Mouse (Mus musculus): ENCODE measurements around the gene Vdr. TPM values are rescaled to one million over a fixed set of nuclear protein-coding genes. Genes with fewer than 3 reads are reported as not detected.
A peak's percentile ranks its signal among the peaks of the same experiment; 100 is the strongest.

Gene Vdr
- total and polyA plus RNA-seq, 3 experiments = 1.1 to 2.3 (median 2.0) TPM

GRCm38 (mm10) chr15:97831987-97832640 lies 78.3 kb downstream of the Vdr start:
- Histone ChIP-seq H3K79me2 (replicated peaks; ENCODE audit: control insufficient read depth, insufficient read depth, low read length) (0 out of 2 replicates have a peak, but pooled peaks cover 3% of the 10 kb centered on the region), H3K4me1 (ENCODE audit: control insufficient read depth, insufficient read depth, low read length) (peaks cover 18% of the 10 kb centered on the region), H3K36me3 (ENCODE audit: control insufficient read depth, insufficient read depth, low read length) (no peaks in the 10 kb centered on the region; the same call in 1 of the 2 replicates), H3K4me3 (peak overlapping the region; percentile 75; the same call in 1 of the 2 replicates), H3K27ac (peak overlapping the region; percentile 88), H3K27me3 (ENCODE audit: control insufficient read depth, insufficient read depth, low read length) (no peaks in the 10 kb centered on the region), H3K9ac (ENCODE audit: low read depth, low read length) (peak overlapping the region; percentile 79)
- WGBS = 11% methylated on average over 10 of the region's 10 CpGs
- TF ChIP-seq CTCF (IDR thresholded peaks at IDR 0.05) = no peak
- no peak for TF ChIP-seq EP300 (IDR thresholded peaks at IDR 0.05; ENCODE audit: insufficient read depth, low read depth, low read length)
- no peak for TF ChIP-seq POLR2A (IDR thresholded peaks at IDR 0.05; ENCODE audit: insufficient read depth, low read depth, low read length)
- intact Hi-C loops (cut with DNase I) = loop anchor here (1.0 kb wide), 1 partner anchor 11 kb away; no protein-coding TSS in a partner anchor
- DNase-seq = peak; percentile 58 to 60

- TF ChIP-seq CTCF (IDR thresholded peaks at IDR 0.05) = peak; percentile 48
- peak; percentile 39; the same call in 1 of the 2 replicates for TF ChIP-seq EP300 (IDR thresholded peaks at IDR 0.05; ENCODE audit: insufficient read depth, low read depth, low read length)
- TF ChIP-seq POLR2A (IDR thresholded peaks at IDR 0.05; ENCODE audit: insufficient read depth, low read depth, low read length) = peak; percentile 59; the same call in 1 of the 2 replicates
- Histone ChIP-seq H3K27me3 (ENCODE audit: control insufficient read depth, insufficient read depth, low read length) (no peaks in the 10 kb centered on the region), H3K79me2 (replicated peaks; ENCODE audit: control insufficient read depth, insufficient read depth, low read length) (0 out of 2 replicates have a peak, but pooled peaks cover 4% of the 10 kb centered on the region), H3K36me3 (ENCODE audit: control insufficient read depth, insufficient read depth, low read length) (peaks cover 2% of the 10 kb centered on the region), H3K4me1 (ENCODE audit: control insufficient read depth, insufficient read depth, low read length) (peaks cover 20% of the 10 kb centered on the region), H3K4me3 (peak overlapping the region; percentile 75), H3K9ac (ENCODE audit: low read depth, low read length) (peak overlapping the region; percentile 90), H3K27ac (peak overlapping the region; percentile 88)
- WGBS = under 1% methylated on average over 71 of the region's 84 CpGs
- intact Hi-C loops (cut with DNase I) = loop anchor here (1.0 kb wide), 1 partner anchor 10 kb away; no protein-coding TSS in a partner anchor
- peak; percentile 86 to 90 for DNase-seq
These were observed 79.0 kb downstream of the Vdr start for GRCm38 (mm10) chr15:97831242-97831986.

- Histone ChIP-seq H3K27me3 (ENCODE audit: control insufficient read depth, insufficient read depth, low read length) (no peaks in the 10 kb centered on the region), H3K36me3 (ENCODE audit: control insufficient read depth, insufficient read depth, low read length) (peaks cover 3% of the 10 kb centered on the region), H3K9ac (ENCODE audit: low read depth, low read length) (peak overlapping the region; percentile 90), H3K79me2 (replicated peaks; ENCODE audit: control insufficient read depth, insufficient read depth, low read length) (0 out of 2 replicates have a peak, but pooled peaks cover 4% of the 10 kb centered on the region), H3K27ac (peak overlapping the region; percentile 88), H3K4me3 (peak overlapping the region; percentile 75), H3K4me1 (ENCODE audit: control insufficient read depth, insufficient read depth, low read length) (peaks cover 20% of the 10 kb centered on the region)
- under 1% methylated on average over 39 of the region's 39 CpGs for WGBS
- intact Hi-C loops (cut with DNase I) = loop anchor here (1.0 kb wide), 1 partner anchor 10 kb away; no protein-coding TSS in a partner anchor
- no peak for TF ChIP-seq POLR2A (IDR thresholded peaks at IDR 0.05; ENCODE audit: insufficient read depth, low read depth, low read length)
- TF ChIP-seq CTCF (IDR thresholded peaks at IDR 0.05) = peak; percentile 14; the same call in 1 of the 2 replicates
- no peak for TF ChIP-seq EP300 (IDR thresholded peaks at IDR 0.05; ENCODE audit: insufficient read depth, low read depth, low read length)
- DNase-seq = peak; percentile 81 to 82
These were observed 79.6 kb downstream of the Vdr start for GRCm38 (mm10) chr15:97830788-97831241.

- H3K4me1 ChIP-seq (ENCODE audit: control insufficient read depth, insufficient read depth, low read length) = peaks cover 20% of the 10 kb centered on the region
- H3K36me3 ChIP-seq (ENCODE audit: control insufficient read depth, insufficient read depth, low read length) = peaks cover 3% of the 10 kb centered on the region
- peak overlapping the region; percentile 88 for H3K27ac ChIP-seq
- H3K4me3 ChIP-seq = peak overlapping the region; percentile 75
- 0 out of 2 replicates have a peak, but pooled peaks cover 4% of the 10 kb centered on the region for H3K79me2 ChIP-seq (replicated peaks; ENCODE audit: control insufficient read depth, insufficient read depth, low read length)
- H3K9ac ChIP-seq (ENCODE audit: low read depth, low read length) = peak overlapping the region; percentile 90
- no peaks in the 10 kb centered on the region for H3K27me3 ChIP-seq (ENCODE audit: control insufficient read depth, insufficient read depth, low read length)
- WGBS = 16% methylated on average over 12 of the region's 12 CpGs
- no peak for TF ChIP-seq POLR2A (IDR thresholded peaks at IDR 0.05; ENCODE audit: insufficient read depth, low read depth, low read length)
- intact Hi-C loops (cut with DNase I) = no loop called here
- DNase-seq = peak; percentile 65 to 68
These were observed 80.1 kb downstream of the Vdr start for GRCm38 (mm10) chr15:97830253-97830787.

GRCm38 (mm10) chr15:97829432-97829831 lies 81.0 kb downstream of the Vdr start:
- H3K4me3 ChIP-seq = peak overlapping the region; percentile 75
- 43% methylated on average over 2 of the region's 2 CpGs for WGBS
- peaks cover 3% of the 10 kb centered on the region for H3K36me3 ChIP-seq (ENCODE audit: control insufficient read depth, insufficient read depth, low read length)
- H3K4me1 ChIP-seq (ENCODE audit: control insufficient read depth, insufficient read depth, low read length) = peaks cover 23% of the 10 kb centered on the region
- intact Hi-C loops (cut with DNase I) = no loop called here
- H3K9ac ChIP-seq (ENCODE audit: low read depth, low read length) = peak overlapping the region; percentile 90
- H3K27me3 ChIP-seq (ENCODE audit: control insufficient read depth, insufficient read depth, low read length) = no peaks in the 10 kb centered on the region
- DNase-seq = no peak
- H3K27ac ChIP-seq = peak overlapping the region; percentile 88
- 0 out of 2 replicates have a peak, but pooled peaks cover 4% of the 10 kb centered on the region for H3K79me2 ChIP-seq (replicated peaks; ENCODE audit: control insufficient read depth, insufficient read depth, low read length)
- TF ChIP-seq POLR2A (IDR thresholded peaks at IDR 0.05; ENCODE audit: insufficient read depth, low read depth, low read length) = no peak

Measured in heart, adult 2 months (tissue).